Mouse (Mus musculus): ENCODE data around the gene Wnt2. TPM values are rescaled to one million over a fixed set of nuclear protein-coding genes. Genes with fewer than 3 reads are reported as not detected.

The Wnt2 gene
- polyA plus RNA-seq, 1 experiment, result 0.22 TPM

GRCm38 (mm10) chr6:18044299-18044698 lies 13.9 kb upstream of the Wnt2 start:
- H3ac ChIP-seq (ENCODE audit: control insufficient read depth, insufficient read length, low read depth), result no peak overlapping the region
- no peaks in the 10 kb centered on the region for H3K27me3 ChIP-seq (ENCODE audit: control insufficient read depth, insufficient read depth, insufficient read length)
- H3K79me3 ChIP-seq (ENCODE audit: low read depth), result no peaks in the 10 kb centered on the region
- H3K4me3 ChIP-seq (ENCODE audit: insufficient read depth, poor library complexity, severe bottlenecking), result no peak overlapping the region
- no peaks in the 10 kb centered on the region for H3K79me2 ChIP-seq (ENCODE audit: control insufficient read depth, insufficient read depth)
- H3K36me3 ChIP-seq (ENCODE audit: control insufficient read depth, insufficient read depth), result no peaks in the 10 kb centered on the region
- TF ChIP-seq MAX (IDR thresholded peaks at IDR 0.05) (no peak), USF1 (IDR thresholded peaks at IDR 0.05; ENCODE audit: low read depth) (no peak), FOSL1 (IDR thresholded peaks at IDR 0.05; ENCODE audit: insufficient read depth, low read length, poor library complexity, severe bottlenecking) (no peak), CEBPB (IDR thresholded peaks at IDR 0.05; ENCODE audit: low read depth) (no peak), MYOG (IDR thresholded peaks at IDR 0.05; ENCODE audit: control insufficient read depth, extremely low read depth, insufficient read length) (no peak), CTCF (IDR thresholded peaks at IDR 0.05; ENCODE audit: control insufficient read depth, insufficient read depth, insufficient read length) (no peak), MYOD1 (IDR thresholded peaks at IDR 0.05; ENCODE audit: control insufficient read depth, insufficient read length, low read depth) (no peak)

GRCm38 (mm10) chr6:18043172-18043571 lies 12.8 kb upstream of the Wnt2 start:
- TF ChIP-seq USF1 (IDR thresholded peaks at IDR 0.05; ENCODE audit: low read depth) (no peak), FOSL1 (IDR thresholded peaks at IDR 0.05; ENCODE audit: insufficient read depth, low read length, poor library complexity, severe bottlenecking) (no peak), MYOD1 (IDR thresholded peaks at IDR 0.05; ENCODE audit: control insufficient read depth, insufficient read length, low read depth) (no peak), MAX (IDR thresholded peaks at IDR 0.05) (no peak), CEBPB (IDR thresholded peaks at IDR 0.05; ENCODE audit: low read depth) (no peak), MYOG (IDR thresholded peaks at IDR 0.05; ENCODE audit: control insufficient read depth, extremely low read depth, insufficient read length) (no peak), CTCF (IDR thresholded peaks at IDR 0.05; ENCODE audit: control insufficient read depth, insufficient read depth, insufficient read length) (no peak)
- Histone ChIP-seq H3K79me2 (ENCODE audit: control insufficient read depth, insufficient read depth) (no peaks in the 10 kb centered on the region), H3ac (ENCODE audit: control insufficient read depth, insufficient read length, low read depth) (no peak overlapping the region), H3K4me3 (ENCODE audit: insufficient read depth, poor library complexity, severe bottlenecking) (no peak overlapping the region), H3K79me3 (ENCODE audit: low read depth) (no peaks in the 10 kb centered on the region), H3K36me3 (ENCODE audit: control insufficient read depth, insufficient read depth) (no peaks in the 10 kb centered on the region), H3K27me3 (ENCODE audit: control insufficient read depth, insufficient read depth, insufficient read length) (no peaks in the 10 kb centered on the region)

GRCm38 (mm10) chr6:18032271-18032670 lies 1.9 kb upstream of the Wnt2 start:
- Histone ChIP-seq H3ac (ENCODE audit: control insufficient read depth, insufficient read length, low read depth) (no peak overlapping the region), H3K4me3 (ENCODE audit: insufficient read depth, poor library complexity, severe bottlenecking) (no peak overlapping the region), H3K27me3 (ENCODE audit: control insufficient read depth, insufficient read depth, insufficient read length) (no peaks in the 10 kb centered on the region), H3K79me2 (ENCODE audit: control insufficient read depth, insufficient read depth) (no peaks in the 10 kb centered on the region), H3K36me3 (ENCODE audit: control insufficient read depth, insufficient read depth) (no peaks in the 10 kb centered on the region), H3K79me3 (ENCODE audit: low read depth) (no peaks in the 10 kb centered on the region)
- no peak for TF ChIP-seq MYOG (IDR thresholded peaks at IDR 0.05; ENCODE audit: control insufficient read depth, extremely low read depth, insufficient read length)
- no peak for TF ChIP-seq MAX (IDR thresholded peaks at IDR 0.05)
- TF ChIP-seq USF1 (IDR thresholded peaks at IDR 0.05; ENCODE audit: low read depth), result no peak
- TF ChIP-seq CEBPB (IDR thresholded peaks at IDR 0.05; ENCODE audit: low read depth), result no peak
- TF ChIP-seq MYOD1 (IDR thresholded peaks at IDR 0.05; ENCODE audit: control insufficient read depth, insufficient read length, low read depth), result no peak
- TF ChIP-seq CTCF (IDR thresholded peaks at IDR 0.05; ENCODE audit: control insufficient read depth, insufficient read depth, insufficient read length), result no peak
- no peak for TF ChIP-seq FOSL1 (IDR thresholded peaks at IDR 0.05; ENCODE audit: insufficient read depth, low read length, poor library complexity, severe bottlenecking)

- Histone ChIP-seq H3K36me3 (ENCODE audit: control insufficient read depth, insufficient read depth) (no peaks in the 10 kb centered on the region), H3K27me3 (ENCODE audit: control insufficient read depth, insufficient read depth, insufficient read length) (no peaks in the 10 kb centered on the region), H3K79me2 (ENCODE audit: control insufficient read depth, insufficient read depth) (no peaks in the 10 kb centered on the region), H3K4me3 (ENCODE audit: insufficient read depth, poor library complexity, severe bottlenecking) (no peak overlapping the region), H3K79me3 (ENCODE audit: low read depth) (no peaks in the 10 kb centered on the region), H3ac (ENCODE audit: control insufficient read depth, insufficient read length, low read depth) (no peak overlapping the region)
- no peak for TF ChIP-seq MYOG (IDR thresholded peaks at IDR 0.05; ENCODE audit: control insufficient read depth, extremely low read depth, insufficient read length)
- TF ChIP-seq MYOD1 (IDR thresholded peaks at IDR 0.05; ENCODE audit: control insufficient read depth, insufficient read length, low read depth), result no peak
- no peak for TF ChIP-seq CTCF (IDR thresholded peaks at IDR 0.05; ENCODE audit: control insufficient read depth, insufficient read depth, insufficient read length)
- TF ChIP-seq MAX (IDR thresholded peaks at IDR 0.05), result no peak
- TF ChIP-seq USF1 (IDR thresholded peaks at IDR 0.05; ENCODE audit: low read depth), result no peak
- no peak for TF ChIP-seq CEBPB (IDR thresholded peaks at IDR 0.05; ENCODE audit: low read depth)
- TF ChIP-seq FOSL1 (IDR thresholded peaks at IDR 0.05; ENCODE audit: insufficient read depth, low read length, poor library complexity, severe bottlenecking), result no peak
Measured at GRCm38 (mm10) chr6:18031509-18032010, 1.2 kb upstream of the Wnt2 start.

GRCm38 (mm10) chr6:18030868-18031508 lies 603 bp upstream of the Wnt2 start:
- Histone ChIP-seq H3K36me3 (ENCODE audit: control insufficient read depth, insufficient read depth) (no peaks in the 10 kb centered on the region), H3K27me3 (ENCODE audit: control insufficient read depth, insufficient read depth, insufficient read length) (no peaks in the 10 kb centered on the region), H3ac (ENCODE audit: control insufficient read depth, insufficient read length, low read depth) (no peak overlapping the region), H3K4me3 (ENCODE audit: insufficient read depth, poor library complexity, severe bottlenecking) (no peak overlapping the region), H3K79me2 (ENCODE audit: control insufficient read depth, insufficient read depth) (no peaks in the 10 kb centered on the region), H3K79me3 (ENCODE audit: low read depth) (no peaks in the 10 kb centered on the region)
- TF ChIP-seq MYOD1 (IDR thresholded peaks at IDR 0.05; ENCODE audit: control insufficient read depth, insufficient read length, low read depth) (no peak), CEBPB (IDR thresholded peaks at IDR 0.05; ENCODE audit: low read depth) (no peak), MAX (IDR thresholded peaks at IDR 0.05) (no peak), USF1 (IDR thresholded peaks at IDR 0.05; ENCODE audit: low read depth) (no peak), CTCF (IDR thresholded peaks at IDR 0.05; ENCODE audit: control insufficient read depth, insufficient read depth, insufficient read length) (no peak), FOSL1 (IDR thresholded peaks at IDR 0.05; ENCODE audit: insufficient read depth, low read length, poor library complexity, severe bottlenecking) (no peak), MYOG (IDR thresholded peaks at IDR 0.05; ENCODE audit: control insufficient read depth, extremely low read depth, insufficient read length) (no peak)
